Mouse (Mus musculus): ENCODE measurements around the gene Hid1.
"Not testable (repeated sequence)": the region's sequence is repeated elsewhere in the genome, so short reads cannot be mapped to it uniquely, and the experiment has no call there.

The Hid1 gene

GRCm38 (mm10) chr11:115367395-115367944 is at the start of gene Hid1:
TSS of gene Hid1 (minus strand) at chr11:115367756.
- peak; percentile 83 to 89 for DNase-seq (ENCODE audit: low spot score in 2 of 2)

GRCm38 (mm10) chr11:115409556-115409955 is 42.0 kb upstream of the Hid1 start:
- DNase-seq (ENCODE audit: low spot score in 2 of 2): no peak

GRCm38 (mm10) chr11:115408266-115408920 is 40.8 kb upstream of the Hid1 start:
- DNase-seq (ENCODE audit: low spot score in 2 of 2): peak; percentile 72 to 77

GRCm38 (mm10) chr11:115406858-115407401 is 39.4 kb upstream of the Hid1 start:
- DNase-seq (ENCODE audit: low spot score in 2 of 2): peak; percentile 75 to 82

GRCm38 (mm10) chr11:115405723-115406122 is 38.2 kb upstream of the Hid1 start:
- DNase-seq (ENCODE audit: low spot score in 2 of 2): peak in 1 of 2 experiments; percentile 29

GRCm38 (mm10) chr11:115403338-115404124 is 36.0 kb upstream of the Hid1 start, which contains the start of gene Mrpl58:
TSS of gene Mrpl58 (plus strand) at chr11:115403752.
- peak; percentile 72 to 79 for DNase-seq (ENCODE audit: low spot score in 2 of 2)

GRCm38 (mm10) chr11:115400630-115401391 is 33.3 kb upstream of the Hid1 start:
- DNase-seq (ENCODE audit: low spot score in 2 of 2): no peak

GRCm38 (mm10) chr11:115400126-115400525 is 32.6 kb upstream of the Hid1 start:
- DNase-seq (ENCODE audit: low spot score in 2 of 2): no peak

- DNase-seq (ENCODE audit: low spot score in 2 of 2): no peak
Observed at GRCm38 (mm10) chr11:115398085-115398484, 30.5 kb upstream of the Hid1 start.

GRCm38 (mm10) chr11:115393721-115394325 is 26.3 kb upstream of the Hid1 start:
- no peak for DNase-seq (ENCODE audit: low spot score in 2 of 2)

- no peak for DNase-seq (ENCODE audit: low spot score in 2 of 2)
Observed at GRCm38 (mm10) chr11:115391358-115391757, 23.8 kb upstream of the Hid1 start.

GRCm38 (mm10) chr11:115386859-115387258 is 19.3 kb upstream of the Hid1 start:
- not testable (repeated sequence) for DNase-seq (ENCODE audit: low spot score in 2 of 2)

GRCm38 (mm10) chr11:115384587-115384986 is 17.0 kb upstream of the Hid1 start:
- DNase-seq (ENCODE audit: low spot score in 2 of 2): no peak

GRCm38 (mm10) chr11:115383701-115384474 is 16.3 kb upstream of the Hid1 start:
- DNase-seq (ENCODE audit: low spot score in 2 of 2): no peak

GRCm38 (mm10) chr11:115382891-115383290 is 15.3 kb upstream of the Hid1 start:
- no peak for DNase-seq (ENCODE audit: low spot score in 2 of 2)

GRCm38 (mm10) chr11:115381743-115382539 is 14.4 kb upstream of the Hid1 start, which contains the start of gene Cdr2l:
TSS of gene Cdr2l (plus strand) at chr11:115381916.
- DNase-seq (ENCODE audit: low spot score in 2 of 2): peak; percentile 47 to 59

- DNase-seq (ENCODE audit: low spot score in 2 of 2): no peak
Observed at GRCm38 (mm10) chr11:115381276-115381675, 13.7 kb upstream of the Hid1 start.

- DNase-seq (ENCODE audit: low spot score in 2 of 2): no peak
Observed at GRCm38 (mm10) chr11:115377854-115378253, 10.3 kb upstream of the Hid1 start.

GRCm38 (mm10) chr11:115377254-115377653 is 9.7 kb upstream of the Hid1 start:
- no peak for DNase-seq (ENCODE audit: low spot score in 2 of 2)

Data from thymus, postnatal 10 days (tissue).